Mouse (Mus musculus) c-Kit-positive CD71-positive TER-119-positive erythroid progenitor cells, embryonic 14.5 days (primary cell): ENCODE measurements around the gene Rims4.

Experiments used
- DNase-seq: peaks from one replicate; pipeline ENCODE4 v3.0.0-alpha.2; 2013; ENCODE audit warnings: low spot score

Rims4 gene

DNA sequence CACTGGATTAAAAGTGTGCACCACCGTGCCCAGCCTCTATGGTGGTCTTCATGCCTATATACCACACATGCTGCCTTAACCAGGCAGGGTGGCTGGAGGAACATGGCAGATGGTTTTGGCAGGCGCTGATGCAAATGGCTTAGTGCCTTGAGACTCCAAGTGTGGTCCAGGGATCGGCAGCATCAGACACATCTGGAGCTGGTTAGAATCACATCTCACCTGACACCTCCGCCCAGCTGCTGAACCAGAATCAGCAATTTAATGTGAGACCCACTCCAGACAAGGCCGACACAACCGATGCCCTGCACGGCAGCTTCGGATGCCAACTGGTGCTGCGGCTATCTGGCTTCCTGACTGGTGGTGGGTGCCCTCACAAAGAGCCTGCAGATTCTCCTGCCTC is 52.4 kb downstream of the Rims4 start:
- no peak for DNase-seq

DNA sequence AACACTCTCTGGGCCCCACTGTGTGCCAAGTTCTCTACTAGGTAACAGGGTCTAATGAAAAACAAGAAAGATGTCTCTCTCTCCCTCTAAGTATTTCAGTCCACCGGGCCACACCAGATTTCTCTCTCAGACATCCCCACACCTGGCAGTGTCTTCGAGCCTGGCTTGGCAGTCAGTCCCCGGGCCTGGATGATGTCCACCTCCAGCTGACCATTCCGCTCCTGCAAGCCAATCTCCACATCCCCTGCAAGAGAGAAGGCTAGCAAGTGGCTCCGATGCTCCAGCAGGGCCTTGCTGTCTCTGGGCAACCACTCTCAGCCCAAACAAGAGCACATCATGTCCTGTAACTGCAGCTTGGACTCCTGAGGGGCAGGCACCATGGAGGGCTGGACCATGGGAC is 53.2 kb downstream of the Rims4 start:
- DNase-seq: no peak

DNA sequence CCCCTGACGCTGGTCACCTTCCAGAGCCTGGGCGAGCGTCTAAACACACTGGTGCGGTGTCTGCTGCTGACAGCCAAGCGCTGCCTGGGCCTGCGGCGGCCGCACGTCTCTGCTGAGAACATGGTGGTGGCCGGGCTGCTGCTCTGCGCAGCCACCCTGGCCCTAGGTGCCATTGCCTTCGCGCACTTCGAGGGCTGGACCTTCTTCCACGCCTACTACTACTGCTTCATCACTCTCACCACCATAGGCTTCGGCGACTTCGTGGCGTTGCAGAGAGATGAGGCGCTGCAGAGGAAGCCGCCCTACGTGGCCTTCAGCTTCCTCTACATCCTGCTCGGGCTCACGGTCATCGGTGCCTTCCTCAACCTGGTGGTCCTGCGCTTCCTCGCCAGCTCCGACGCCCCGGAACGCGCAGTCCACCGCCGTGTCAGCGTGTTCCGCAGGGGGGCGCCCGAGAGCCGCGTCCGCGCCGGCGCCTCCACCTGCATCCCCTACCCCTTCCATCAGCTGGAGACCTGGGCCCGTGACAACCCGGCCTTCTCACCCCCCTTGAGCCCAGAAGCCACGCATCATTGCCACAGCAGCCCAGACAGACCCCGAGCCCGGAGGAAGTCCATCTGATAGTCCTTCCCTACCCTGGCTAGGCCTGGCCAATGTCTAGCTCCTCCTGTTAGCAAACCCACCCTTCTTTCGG is 60.1 kb downstream of the Rims4 start:
- DNase-seq: no peak

DNA sequence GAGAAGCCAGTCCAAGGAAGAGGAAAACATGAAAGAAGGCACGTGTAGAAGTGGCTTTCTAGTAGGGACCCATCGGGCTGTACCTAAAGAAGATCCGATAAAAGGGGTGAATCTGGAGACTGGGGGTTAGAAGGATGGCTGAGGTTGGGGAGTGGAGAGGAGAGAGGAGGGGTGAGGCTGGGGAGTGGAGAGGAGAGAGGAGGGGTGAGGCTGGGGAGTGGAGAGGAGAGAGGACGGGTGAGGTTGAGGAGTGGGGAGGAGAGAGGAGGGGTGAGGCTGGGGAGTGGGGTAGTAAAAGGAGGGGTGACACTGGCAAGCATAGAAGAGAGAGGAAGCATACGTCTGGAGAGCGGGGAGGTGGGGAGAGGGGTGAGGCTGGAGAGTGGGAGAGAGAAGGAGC is 61.2 kb downstream of the Rims4 start:
- DNase-seq: no peak

DNA sequence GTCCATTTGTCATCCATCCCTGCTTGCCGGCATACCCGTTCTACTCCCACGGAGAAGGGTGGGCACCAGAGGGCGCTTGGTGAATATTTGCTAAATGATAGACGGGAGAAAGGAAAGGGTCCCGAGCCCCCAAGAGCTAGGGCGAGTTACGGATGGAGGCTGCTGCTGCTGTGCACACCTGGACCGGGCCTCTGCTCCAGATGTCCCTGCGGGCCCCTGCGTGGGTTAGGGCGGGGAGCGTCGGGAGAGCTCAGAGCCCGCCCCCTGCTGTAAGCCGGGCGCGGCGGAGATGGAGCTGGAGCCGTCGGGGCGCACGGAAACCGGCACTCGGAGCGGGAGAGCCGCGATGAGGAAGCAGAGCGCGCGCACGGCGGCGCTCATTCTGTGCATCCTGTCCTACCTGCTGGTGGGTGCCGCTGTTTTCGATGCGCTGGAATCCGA is 65.0 kb downstream of the Rims4 start, which contains the start of gene Kcnk15:
Gene Kcnk15, plus strand, starts transcription at position 191 of the 441 bp plus-strand sequence.
- DNase-seq: no peak

DNA sequence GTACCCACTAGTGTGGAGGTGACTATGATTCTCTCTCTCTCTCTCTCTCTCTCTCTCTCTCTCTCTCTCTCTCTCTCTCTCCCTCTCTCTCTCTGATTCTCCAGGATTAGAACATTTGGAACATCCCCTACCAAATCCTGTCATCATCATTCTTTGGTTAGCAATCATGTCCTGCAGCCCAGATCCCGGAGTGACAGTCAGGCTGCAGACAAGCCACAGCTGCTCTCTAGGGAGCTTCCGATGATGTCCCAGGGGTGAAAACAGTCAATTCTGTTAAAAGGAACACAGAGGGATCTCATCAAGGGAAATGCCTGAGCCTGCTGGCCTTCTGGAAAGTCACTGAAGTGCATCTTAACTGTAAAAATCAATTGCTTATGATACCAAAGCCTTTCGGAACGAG is 76.4 kb downstream of the Rims4 start:
- DNase-seq: no peak

DNA sequence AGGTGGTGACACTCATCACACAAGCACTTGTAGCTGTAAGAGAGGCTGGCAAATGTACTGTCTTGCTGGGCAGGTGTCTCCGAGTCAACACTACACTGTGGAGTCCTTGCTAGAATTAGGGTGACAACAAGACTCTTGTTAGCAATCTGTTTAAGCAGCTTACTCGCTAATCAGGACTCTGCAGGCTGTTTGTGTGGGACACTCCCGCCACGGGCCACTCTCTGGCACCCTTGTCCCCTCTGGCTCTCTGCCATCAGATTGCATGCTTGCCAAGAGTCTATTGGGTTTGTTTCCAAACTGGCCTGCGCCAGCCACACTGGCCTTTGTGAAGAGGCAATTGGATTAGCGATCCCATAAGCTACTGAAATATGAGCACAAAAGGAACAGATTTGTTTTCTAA is 79.0 kb downstream of the Rims4 start:
- DNase-seq: no peak

DNA sequence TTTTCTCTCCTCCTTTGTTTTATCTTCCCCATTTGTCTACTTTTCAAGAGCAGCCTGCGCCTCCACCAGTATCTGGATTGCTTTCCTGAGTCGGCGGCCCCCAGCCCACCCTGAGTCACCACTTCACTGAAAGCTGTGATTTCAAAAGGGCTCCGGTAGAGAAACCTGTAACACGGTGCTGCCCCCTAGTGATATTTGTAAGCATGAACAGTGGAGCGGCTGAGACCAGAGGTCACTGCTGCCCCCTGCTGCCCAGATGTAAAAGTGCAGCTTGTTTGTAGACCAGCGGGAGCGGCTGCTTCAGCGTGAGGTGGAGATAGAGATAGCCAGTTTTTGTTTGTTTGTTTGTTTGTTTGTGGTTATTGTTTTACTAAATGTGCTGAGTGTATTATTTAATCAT is 80.4 kb downstream of the Rims4 start:
- DNase-seq: peak; percentile 64

DNA sequence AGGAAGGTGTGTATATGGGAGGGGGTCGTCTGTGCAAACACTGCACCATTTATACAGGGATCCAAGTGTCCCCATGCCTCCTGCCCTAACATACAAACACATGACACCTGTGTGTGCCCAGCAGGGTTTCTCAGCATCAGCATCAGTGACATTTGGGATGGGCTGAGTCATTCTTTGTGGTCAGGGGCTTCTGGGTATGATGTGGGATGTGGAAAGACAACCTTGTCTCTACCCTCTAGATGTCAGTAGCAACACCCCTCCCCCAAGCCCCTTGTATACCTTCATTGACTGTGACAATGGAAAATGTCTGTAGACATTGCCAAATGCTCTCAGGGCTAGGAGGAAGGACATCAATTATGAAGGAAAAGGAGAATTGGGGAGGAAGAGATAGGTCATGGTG is 87.3 kb downstream of the Rims4 start:
- DNase-seq: no peak

DNA sequence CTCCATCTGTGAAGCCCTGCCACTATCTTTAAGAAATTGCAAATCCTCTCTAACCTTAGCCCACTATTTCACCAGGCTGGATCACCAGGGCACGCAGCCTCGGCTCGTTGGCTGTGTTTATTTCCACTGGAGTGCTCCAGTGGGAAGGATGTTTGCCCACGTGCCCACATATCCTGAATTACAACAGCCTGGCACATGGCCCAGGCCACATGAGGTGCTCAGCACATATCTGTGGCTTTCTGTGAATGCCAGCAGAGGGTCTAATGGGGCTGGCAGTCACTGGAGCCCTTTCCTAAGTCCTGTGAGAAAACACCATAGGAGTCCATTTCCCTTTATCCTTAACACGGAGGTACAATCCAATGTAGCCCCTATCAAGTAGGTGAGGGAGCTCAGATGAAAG is 92.0 kb downstream of the Rims4 start:
- no peak for DNase-seq

DNA sequence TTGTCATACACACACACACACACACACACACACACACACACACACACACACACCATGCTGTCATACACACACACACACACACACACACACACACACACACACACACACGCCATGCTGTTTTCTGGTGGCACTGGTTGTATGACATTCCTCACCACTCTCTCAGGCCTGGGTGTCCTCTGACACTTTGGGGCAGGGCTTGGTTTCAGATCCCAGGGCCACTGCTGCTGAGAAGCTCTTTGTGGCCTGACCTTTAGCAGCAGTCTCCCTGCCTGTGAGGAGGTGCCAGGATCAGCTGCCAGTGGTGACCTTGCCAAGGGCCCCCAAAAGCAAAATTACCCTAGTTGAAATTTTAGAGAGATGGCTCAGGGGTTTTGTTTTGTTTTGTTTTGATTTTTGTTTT is 92.6 kb downstream of the Rims4 start:
- no peak for DNase-seq

DNA sequence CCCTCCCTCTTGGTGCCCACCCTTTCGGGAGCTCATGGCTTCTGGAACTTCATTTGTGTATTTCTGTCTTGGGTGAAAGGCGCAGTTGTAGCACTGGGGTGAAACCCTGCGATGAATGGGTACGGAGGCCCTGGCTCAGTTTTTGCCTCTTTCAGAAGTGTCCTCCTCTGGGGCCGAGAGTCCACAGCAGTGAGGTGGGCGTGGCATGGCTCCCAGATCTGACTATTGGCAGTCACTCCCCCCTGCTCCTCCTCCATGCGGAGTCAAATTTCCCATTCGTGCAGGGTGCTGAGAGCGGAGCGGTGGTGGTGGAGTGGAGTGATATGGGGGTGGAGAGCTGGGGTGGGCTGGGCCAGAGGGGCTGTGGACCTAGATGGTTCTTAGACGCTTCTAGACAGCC is 94.7 kb downstream of the Rims4 start:
- no peak for DNase-seq

DNA sequence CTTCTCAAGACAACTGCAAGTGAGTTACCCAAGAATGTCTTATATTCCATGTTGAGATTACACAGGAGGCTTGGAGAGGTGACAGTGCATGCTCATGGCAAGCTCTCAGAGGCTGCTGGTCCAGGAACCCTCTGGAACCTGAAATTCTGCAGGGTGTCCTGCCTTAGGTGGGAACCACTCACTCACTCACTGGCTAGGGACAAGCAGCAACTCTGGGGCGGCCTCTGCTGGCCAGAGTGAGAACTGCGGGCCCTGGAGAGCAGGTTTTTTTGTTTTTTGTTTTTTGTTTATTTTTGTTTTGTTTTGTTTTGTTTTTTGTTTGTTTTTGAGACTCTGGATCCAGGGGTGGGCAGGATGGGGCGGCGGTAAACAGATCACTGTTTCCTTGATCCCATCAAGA is 95.2 kb downstream of the Rims4 start:
- DNase-seq: peak; percentile 35

DNA sequence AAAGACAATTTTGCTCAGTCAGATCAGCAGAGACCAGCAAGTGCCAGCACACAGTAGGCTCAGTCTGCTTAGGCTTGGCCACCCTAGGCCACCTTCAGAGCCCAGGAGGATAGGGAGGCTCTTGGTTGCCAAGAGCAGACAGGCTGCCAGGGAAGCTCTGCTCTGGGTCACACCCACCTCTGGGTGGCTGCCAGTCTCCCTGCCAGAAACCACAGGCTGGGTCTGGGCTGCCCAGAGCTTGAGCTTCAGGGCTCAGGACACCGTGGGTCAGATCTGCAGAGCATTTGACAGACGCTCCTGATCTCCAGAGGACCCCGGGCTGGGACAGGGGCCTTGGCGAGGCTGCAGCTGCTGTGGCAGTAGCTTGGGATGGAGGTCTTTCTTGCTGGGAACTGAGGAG is 97.9 kb downstream of the Rims4 start, which contains the start of gene Ccn5:
Gene Ccn5, plus strand, starts transcription at position 255 of the 400 bp plus-strand sequence.
- no peak for DNase-seq

DNA sequence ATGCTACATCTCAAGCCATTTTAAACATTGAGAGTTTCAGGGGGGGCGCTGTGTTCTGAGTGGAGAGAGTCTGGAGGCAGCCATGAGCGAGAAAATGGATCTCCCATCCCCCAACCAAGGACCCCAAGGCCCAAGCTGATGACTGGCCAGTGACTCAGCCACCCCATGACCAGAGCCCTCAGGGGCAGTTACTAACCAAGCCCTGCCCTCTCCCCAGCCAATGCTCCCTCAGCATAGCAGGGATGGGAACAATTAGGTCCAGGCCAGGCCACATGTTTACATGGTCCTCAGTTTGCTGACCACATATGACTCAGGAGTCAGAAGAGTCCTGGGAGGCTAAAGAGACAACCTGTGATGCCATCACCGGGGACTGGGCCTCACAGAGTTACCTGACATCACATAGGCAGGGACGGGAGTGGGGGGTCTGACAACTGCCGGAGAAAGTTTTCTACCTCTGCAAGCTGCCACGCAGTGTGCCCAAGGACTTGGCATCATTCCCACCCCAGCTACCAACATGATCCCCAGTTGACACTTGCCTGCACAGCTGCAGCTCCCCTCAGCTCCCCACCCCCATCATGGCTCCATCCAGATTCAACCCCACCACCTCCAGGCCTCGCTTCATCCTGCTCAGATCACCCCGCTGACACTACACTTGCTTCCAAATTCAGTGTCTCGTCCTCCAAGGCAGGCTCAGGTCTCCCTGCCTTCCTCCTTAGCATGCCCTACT is 103.6 kb downstream of the Rims4 start:
- DNase-seq: no peak

DNA sequence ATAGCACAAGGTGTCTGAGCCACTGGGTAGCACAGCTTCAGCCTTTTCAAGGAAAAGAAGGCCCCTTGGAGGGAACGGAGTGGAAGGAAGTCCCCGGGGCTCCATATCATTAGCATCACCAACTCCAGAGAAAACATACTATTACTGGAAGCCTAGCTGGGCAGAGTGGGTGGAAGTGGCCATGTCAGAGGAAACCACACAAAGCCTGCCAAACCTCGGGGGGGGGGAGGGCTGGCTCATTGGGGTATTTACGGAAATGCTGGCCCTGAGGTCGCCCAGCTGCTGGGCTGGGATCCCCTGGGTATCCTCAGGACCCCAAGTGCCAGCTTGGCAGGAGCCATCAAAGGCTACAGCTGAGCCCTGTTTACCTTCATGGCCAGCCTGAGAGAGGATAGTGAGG is 105.4 kb downstream of the Rims4 start:
- DNase-seq: no peak
